Mouse (Mus musculus) C2C12 (cell line): ENCODE data around the gene R3hdm4.

Source experiments
- CTCF ChIP-seq: IDR thresholded peaks from one replicate; pipeline ENCODE4 v1.5.1; 2011; ENCODE audit not compliant: control insufficient read depth, insufficient read depth, insufficient read length
- FOSL1 ChIP-seq: IDR thresholded peaks from one replicate; pipeline ENCODE4 v1.8.0; 2011; ENCODE audit warnings: mild to moderate bottlenecking, low read length; ENCODE audit not compliant: poor library complexity, insufficient read depth, severe bottlenecking
- MAX ChIP-seq: IDR thresholded peaks from one replicate; pipeline ENCODE4 v1.6.1; 2011; ENCODE audit warnings: mild to moderate bottlenecking, control low read depth
- MYOD1 ChIP-seq: IDR thresholded peaks from one replicate; pipeline ENCODE4 v1.6.1; 2011; ENCODE audit warnings: low read depth; ENCODE audit not compliant: control insufficient read depth, insufficient read length
- MYOG ChIP-seq: IDR thresholded peaks from one replicate; pipeline ENCODE4 v1.6.1; 2011; ENCODE audit not compliant: control insufficient read depth, insufficient read length; ENCODE audit errors: extremely low read depth
- USF1 ChIP-seq: IDR thresholded peaks from one replicate; pipeline ENCODE4 v1.6.1; 2011; ENCODE audit warnings: low read depth, mild to moderate bottlenecking, control low read depth, moderate library complexity

- TF ChIP-seq CTCF = no peak
- no peak for TF ChIP-seq MYOD1
- no peak for TF ChIP-seq USF1
- no peak for TF ChIP-seq MAX
- no peak for TF ChIP-seq FOSL1
- no peak for TF ChIP-seq MYOG
Measured at GRCm38 (mm10) chr10:79920056-79920890, 735 bp downstream of the R3hdm4 start.
